Mouse (Mus musculus) fat pad, adult 2 months (tissue): ENCODE measurements around the gene Prkcsh.
A peak's percentile ranks its signal among the peaks of the same experiment; 100 is the strongest.

Experiments used
- DNase-seq: peaks from one replicate; pipeline ENCODE4 v3.0.0-alpha.2; 2011; ENCODE audit warnings: low read depth, low spot score; ENCODE audit errors: extremely low read depth

Prkcsh gene

DNA sequence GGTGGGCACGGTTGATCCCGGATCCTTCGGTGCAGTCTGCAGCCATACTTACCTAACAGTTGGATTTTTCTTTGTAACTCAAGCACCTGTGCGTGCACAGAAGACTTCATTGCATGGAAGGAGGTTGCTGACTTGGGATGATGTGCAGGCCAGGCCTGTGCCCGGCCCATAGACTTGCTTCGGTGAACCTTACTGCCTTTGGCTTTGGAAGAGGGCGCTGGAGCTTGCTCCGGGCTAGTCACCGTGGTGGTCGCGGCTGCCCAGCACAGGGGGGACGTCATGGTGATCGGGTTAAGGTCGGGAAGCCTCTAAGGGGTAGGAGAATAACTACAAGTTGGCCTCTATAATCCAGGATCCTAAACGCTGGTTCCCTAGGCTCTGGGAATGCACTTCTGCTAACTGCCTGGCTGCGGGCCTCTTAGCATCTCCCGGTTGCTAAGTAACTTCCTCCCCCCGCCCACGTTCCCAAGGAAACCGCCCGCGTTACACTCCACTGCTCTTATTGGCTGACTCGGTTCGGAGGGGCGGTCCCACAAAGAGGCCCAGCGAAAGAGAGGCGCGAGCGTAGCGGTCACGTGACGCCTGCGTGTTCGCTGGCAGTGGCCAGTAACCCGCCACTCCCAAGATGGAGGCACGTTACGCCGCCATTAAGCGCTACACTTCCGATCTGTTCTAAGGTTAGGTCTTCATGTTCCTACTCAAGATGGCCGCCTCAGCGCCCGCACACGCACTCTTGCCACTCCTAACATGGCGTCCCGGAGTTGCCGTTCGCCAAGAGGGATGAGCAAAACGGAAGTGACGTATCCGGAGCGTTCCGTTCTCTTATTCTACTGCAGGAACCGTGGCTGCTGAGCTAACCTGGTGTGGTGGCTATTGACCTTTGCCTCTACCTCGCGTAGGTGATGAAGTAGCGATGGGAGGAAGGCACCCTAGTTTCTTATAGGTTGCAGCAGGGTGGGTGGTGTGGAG is at the start of gene Prkcsh, which contains the start of gene Ccdc151:
Gene Prkcsh (plus strand): TSS at position 613 of the 969 bp plus-strand sequence.
Gene Ccdc151 (minus strand): TSS at position 441 of the 969 bp plus-strand sequence.
- DNase-seq: peak; percentile 95

DNA sequence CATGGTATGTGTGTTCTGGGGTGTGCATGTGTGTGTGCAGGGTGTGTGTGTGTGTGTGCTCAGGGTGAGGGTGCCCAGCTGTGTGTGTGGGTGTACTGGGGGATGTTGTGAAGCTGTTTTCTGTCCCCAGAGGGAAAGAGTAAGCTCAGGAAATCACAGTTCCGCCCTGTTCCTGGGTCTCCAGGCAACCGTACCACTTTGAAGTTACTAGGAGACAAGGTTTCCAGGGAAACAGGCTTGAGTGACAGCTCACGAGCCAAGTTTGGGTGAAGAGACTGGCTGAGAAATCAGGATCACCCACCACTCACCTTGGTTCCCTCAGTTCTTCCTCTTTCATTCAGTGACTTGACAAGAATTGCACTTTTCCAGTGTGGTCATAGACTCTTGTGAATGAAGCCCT is 49.0 kb upstream of the Prkcsh start:
- no peak for DNase-seq

DNA sequence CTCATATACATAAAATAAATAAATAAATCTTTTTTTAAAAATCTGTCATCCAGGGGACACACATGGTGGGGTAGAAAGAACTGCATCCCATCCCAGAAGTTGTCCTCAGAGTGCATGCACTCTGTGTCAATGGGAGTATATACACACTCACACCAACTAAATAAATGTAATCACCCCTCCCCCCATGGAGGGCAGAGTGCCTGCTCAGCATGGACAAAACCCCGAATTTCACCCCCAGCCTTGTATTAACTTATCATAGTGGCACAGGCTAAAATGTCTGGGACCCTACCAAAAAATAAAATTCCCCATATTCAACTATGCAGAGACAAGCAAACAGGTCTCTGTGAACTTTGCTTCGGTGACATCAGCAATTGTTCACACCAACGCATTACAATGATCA is 48.0 kb upstream of the Prkcsh start:
- no peak for DNase-seq

DNA sequence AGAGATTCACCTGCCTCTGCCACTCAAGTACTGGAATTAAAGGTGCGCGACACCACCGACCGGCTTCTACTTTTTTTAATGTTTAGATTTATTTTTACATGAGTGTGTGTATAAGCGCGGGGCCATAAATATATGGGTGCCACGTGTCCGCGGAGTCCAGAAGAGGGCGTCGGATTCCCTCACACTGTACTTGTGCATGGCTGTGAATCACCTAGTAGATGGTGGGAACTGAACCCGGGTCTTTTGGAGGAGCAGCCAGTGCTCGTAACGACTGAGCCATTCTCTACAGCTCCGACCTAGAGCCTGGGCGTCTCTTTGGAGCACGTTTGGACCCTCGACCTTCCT is 47.4 kb upstream of the Prkcsh start:
- DNase-seq: no peak

DNA sequence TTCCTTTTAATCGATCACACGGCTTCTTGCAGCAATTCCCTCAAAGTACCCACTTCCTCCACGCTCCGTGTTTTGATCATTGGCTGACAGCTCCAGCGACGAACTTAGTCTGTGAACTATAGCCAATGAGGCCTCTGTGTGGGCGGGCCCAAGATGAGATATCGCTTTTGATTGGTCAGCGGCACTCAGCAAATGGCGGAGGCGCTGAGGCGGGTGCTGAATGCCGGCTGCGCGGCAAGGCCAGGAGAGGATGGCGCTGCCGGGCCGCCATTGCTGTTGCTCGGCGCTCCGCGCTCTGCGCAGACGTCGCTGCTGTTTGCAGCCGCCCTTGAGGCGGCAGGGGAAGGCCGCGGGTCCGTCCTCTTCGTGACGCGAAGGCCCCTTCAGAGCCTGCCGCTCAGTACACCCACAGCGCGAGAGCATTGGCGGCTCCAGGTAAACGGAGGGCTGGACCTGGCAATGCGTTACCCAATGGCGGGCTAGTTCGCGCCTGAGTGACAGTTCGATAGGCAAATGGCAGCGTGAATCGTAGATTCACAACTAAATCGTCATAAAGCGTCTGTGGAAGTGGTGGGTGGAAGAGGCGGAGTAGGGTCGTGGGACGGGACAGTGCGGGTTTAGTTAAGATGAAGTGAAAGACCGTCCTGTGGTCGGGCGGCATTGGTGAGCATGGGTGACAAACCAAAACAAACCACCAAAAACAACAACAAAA is 46.9 kb upstream of the Prkcsh start, which contains the start of gene Swsap1:
Gene Swsap1 (plus strand): TSS at position 186 of the 712 bp plus-strand sequence.
- peak; percentile 88 for DNase-seq

DNA sequence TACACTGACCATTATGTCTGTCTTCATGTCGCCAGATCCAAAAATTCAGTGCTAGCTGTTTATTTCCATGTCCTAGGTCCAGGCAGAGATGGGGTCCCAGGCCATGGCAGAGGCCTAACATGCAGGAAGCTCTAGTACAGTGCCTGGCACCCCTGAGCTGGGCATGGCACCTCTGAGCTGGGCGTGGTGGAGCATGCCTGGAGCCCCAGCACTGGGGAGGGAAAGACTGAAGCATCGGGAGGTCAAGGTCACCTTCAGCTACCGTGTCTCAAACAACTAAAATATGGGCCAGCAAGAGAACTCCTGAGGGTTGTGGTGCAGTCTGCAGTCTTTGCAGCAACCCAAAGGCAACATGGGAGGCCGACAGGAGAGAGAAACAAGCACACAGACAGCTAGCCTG is 44.2 kb upstream of the Prkcsh start:
- DNase-seq: no peak

DNA sequence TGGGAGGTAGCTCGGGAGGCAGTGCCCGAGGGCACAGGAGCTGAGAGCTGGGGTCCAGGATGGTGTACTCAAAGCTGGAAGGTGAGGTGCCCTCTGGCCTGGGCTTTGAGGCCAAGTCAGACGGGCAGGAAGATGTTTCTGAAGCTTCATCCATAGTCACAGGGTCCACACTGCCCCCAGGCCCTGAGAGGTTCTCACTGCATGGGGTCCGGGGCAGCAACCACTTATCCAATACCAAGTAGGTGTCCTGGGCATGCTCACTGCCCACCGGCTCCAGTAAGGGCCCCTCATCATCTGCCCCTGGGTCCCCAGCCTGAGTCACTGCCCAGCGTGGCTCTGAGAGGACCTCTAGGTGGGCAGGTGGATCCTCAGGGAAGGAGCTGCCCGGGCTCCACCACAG is 43.4 kb upstream of the Prkcsh start:
- no peak for DNase-seq

DNA sequence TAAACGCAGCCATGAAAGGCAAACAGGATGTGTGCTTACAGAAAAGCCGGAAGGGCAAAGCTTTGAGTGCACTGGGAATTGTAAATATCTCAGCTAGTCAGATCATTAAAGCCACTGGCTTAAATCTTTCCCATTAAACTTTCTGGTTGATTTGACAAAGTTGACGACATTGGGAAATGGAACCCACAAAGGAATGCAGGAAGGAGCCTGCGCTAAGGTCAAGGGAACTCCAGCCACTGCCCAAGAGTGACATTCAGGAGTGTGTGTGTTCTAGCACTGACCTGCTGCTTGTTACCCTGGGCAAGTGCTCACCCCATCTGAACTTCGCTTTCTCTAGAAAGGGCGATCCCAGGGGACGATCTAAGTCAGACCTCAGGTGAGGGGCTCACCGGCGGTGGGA is 42.5 kb upstream of the Prkcsh start:
- DNase-seq: no peak

DNA sequence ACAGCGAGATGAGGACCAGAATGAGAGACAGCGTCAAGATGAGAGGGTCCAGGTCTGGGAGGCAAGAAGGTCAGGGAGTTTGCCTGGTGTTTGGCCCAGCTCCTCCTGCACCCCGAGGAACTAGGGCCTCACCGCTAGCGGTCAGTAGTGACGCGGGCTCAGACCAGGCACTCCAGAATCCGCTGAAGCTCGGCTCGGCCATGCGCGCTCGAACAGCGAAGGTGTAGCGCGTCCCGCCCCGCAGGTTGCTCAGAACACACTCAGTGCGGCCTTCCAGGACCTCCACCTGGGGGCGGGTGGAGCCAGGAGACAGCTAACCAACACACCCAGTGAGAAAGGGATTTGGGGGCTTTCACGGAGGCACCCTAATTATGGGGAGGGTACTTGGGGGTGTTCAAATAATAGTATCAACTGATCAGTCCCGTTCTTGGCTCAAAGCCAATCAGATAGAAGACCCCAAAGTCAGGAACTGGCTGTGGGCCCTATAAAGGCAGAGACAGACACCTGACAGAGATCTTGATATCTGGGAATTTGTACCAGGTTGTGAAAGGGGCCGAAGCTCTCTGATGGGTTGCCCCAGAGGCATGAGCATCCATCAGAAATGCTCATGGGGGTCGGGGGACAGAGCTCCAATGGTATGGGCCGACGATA is 41.9 kb upstream of the Prkcsh start:
- DNase-seq: no peak

DNA sequence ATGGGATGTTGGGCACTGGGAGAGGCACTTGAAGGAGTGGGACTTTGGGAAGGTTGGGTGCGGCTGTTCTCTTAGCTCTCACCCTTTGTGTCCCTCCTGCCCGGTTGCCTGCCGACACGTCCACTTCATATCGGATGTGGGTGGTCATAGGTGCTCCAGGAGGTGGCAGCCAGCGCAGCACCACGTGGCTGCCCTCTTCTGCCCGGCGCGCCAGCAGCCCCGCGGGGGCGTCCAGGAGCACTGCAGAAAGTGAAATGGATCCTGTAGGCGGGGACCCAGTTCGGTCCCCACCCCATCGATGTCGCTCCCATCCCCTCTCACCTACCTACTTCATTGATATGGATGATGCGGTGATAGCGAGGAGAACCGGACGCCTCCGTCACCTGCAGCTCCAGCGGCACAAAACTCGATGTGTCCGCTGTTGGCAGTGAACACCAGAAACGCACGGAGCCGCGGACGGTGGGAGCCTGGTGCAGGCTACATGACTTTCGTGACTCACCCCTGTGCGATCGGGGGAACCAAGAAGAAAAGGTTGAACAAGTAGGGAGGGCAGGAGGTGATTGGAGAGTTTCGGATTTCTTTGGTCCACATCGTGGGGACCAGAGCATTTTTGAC is 41.1 kb upstream of the Prkcsh start:
- no peak for DNase-seq

DNA sequence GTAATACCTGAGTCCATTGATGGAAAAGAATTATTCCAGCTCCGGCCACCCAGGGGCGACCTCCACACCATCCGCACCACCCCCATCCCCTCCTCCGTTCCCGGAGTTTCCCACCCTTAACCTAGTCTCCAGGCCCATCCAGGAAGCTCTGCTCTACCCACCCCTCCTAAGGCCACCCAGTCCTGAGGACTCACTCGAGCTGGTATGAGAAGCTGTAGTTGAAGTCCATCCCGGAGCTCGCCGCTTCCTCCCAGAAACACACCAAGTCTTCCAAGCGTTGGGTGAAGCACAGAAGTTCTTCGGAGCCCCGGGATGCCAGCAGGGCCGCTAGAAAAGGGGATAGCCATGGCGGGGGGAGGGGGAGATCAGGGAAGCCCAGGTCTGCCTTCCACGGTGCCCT is 40.6 kb upstream of the Prkcsh start:
- DNase-seq: no peak

DNA sequence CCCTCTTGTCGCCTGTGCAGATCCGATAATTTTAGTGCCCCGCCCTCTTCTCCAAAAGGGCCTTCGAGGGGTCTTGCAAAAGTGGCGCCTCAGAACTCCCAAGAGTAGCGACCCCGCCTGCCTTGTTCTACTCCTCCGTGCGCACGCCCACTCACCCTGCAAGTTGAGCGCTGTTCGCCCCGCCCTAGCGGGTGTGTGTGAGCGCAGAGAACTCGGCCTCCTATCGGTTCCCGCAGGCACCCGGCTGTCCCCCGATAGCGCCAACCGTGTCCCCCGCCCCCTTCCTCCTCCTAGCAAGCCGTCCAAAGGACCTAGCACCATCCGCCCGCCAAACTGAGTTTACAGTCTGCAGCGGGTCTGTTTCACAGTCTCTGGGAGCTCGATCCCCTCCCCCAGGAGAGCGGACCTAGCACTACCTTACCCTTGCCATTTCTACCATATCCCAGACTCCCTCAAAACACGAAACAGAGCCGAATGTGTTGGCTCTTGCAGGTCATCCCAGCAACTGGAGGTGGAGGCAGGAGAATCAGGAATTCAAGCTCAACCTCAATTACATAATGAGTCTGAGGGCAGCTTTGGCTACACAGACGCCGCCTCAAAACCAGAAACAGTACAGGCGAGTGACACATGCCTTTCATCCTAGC is 40.1 kb upstream of the Prkcsh start:
- DNase-seq: no peak

DNA sequence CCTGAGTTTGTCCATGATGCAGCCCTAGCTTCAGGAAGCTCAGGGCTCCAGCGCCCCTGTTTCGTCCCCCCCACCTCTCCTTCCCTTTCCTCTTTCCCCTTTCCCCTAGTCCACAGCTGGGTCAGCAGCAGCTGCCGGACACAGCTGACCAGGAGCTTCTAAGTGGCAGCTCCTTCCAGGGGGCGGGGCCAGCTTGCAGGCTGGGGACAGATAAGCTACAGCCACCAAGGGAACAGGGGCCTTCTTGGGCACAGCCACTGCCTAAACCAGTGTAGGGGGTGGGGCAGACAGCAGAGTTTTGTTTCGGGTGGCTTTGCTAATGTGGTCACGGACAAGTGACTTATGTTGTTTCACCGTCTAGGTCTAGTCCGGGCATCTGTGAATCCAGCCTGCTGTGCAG is 39.2 kb upstream of the Prkcsh start, which contains the start of gene Epor:
Gene Epor (minus strand): TSS at position 90 of the 400 bp plus-strand sequence.
- no peak for DNase-seq

DNA sequence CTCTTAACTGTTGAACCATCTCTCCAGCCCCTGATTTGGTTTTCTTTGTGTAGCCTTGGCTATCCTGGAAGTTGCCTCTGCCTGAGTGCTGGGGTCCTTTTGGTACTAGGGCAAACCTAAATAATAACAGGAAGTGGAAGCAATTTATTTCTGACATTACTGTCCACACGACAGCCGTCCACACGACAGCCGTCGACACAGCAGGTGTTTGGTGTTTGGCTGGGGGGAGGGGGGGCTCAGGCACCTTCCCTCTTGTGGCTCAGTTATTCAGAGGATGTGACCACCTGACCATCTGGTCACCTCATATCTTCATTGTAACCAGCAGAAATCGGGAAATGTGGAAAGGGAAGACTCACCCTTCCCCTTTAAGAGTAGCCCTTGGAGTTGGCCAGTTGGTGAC is 33.7 kb upstream of the Prkcsh start:
- DNase-seq: no peak

DNA sequence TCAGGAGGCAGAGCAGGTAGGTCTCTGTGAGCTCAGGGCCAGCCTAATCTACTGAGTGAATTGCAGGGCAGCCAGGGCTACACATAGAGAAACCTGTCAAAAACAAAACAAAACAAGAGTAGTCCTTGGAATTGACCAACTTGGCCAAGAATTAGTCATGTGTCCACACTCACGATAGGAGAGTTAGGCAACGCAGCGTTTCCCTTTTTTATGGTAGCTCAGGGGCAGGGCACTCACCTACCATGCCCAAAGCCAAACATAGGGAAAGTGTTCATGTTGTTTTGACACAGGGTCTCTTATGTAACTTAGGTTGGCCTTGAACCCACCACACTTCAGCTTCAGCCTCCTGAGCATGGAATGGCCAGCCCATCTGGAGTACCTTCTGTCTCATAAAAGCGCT is 33.3 kb upstream of the Prkcsh start:
- DNase-seq: no peak

DNA sequence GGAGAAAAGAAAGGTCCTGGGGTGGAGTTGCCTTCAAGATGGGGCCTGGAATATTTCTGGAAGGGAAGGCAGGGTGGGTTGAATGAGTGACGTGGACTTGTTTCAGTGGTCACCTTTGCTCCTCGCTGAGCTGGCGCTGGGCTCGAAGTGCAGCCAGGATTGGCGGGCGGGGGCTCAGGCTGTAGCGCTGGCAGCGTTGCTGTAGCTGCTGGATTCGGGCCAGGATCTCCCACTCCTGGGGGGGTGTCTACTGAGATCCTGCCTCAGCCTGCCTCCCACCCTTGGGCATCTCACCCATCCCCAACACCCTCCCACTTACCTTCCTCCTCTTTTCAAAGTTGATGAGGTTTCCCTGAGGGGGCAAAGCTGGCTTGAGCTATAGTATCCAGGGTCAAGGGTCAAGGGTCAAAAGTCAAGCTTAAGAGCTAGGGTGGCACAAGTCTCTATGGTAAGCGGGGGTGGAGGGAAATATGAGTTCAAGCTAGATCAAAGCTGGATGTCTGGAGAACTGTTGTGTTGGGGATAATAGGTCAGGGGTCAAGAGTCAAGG is 25.9 kb upstream of the Prkcsh start:
- no peak for DNase-seq

DNA sequence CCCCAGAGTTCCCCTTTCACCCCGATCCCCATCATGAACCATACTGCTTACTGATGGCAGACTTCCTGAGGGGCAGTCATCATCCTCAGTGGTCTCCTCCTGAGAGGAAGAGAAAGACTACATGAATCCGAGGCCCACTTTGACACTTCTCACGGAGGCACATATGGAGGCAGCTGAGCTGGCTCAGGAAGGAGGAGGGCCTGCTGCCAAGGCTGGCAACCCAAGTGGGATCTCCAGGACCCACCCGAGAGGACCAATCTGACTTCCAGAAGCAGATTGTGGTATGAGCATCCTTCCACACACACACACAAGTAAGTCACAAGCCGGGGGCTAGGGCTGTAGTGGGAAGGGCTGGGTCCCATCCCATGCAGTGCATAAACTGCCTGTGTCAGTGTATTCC is 25.3 kb upstream of the Prkcsh start:
- DNase-seq: no peak

DNA sequence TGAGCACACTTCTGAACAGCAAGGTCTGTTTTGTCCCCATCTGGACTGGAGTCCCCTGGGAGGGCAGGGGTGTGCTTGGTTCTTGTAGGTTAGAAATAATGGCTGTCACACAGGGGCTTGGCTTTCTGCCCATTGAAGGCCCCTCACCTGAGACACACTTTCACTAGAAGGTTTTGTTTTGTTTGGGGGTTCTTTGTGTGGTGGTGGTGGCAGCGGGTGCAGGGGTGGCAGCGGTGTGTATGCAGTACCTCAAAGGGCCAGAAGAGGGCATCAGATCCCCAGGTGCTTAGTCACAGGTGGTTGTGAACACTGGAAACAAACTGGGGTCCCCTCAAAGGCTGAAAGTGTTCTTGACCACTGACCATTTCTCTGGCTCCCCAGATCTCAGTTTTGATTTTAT is 24.6 kb upstream of the Prkcsh start:
- no peak for DNase-seq

DNA sequence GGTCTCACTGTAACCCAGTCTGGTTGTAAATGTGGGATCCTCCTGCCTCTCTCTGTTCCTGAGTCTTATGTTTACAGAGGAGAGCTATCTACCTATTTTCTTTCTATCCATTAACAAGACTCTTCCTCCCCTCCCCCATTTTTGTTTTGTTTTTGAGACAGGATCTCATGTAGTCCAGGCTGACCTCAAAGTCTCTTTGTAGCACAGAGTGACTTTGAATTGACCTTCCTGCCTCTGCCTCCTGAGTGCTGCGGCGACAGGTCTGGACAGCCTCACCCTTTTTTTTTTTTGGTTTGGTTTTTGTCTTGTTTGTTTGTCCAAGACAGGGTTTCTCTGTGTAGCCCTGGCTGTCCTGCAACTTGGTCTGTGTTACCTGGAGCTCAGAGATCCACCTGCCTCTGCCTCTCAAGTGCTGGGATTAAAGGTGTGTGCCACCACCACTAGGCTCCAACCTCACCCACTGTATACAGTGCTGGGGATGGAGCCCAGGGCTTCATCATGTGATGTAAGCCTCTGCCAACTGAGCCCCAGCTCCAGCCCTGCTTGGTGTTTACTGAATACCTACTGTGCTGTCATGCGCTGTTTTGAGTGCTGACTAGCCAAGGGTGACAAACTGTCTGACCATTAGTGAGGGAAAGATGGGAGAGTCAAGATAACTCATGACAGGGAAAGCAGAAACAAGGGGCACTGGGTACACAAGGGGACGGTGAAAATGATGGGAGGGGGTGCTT is 24.0 kb upstream of the Prkcsh start:
- DNase-seq: no peak

DNA sequence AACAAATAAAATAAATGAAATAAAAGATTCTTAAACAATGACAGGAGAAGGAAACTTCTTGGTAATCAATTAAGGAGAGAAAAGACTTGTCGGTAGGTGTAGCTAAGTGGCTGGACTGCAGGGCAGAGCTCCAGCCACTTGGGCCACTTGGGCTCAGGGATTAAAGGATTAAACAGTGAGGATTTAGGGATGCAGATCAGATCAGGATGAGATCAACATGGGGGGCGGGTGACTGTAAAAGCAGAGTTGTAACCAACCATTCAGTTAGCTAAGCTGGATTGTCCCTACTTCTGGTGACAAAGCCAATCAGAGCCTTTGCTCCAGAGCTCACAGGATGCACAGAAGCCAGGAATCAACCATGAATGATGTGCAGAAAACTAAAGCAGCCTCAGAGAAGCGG is 18.7 kb upstream of the Prkcsh start:
- no peak for DNase-seq
